Mouse (Mus musculus): Measurements from ENCODE around the gene Gm20388. TPM values are rescaled to one million over a fixed set of nuclear protein-coding genes. Genes with fewer than 3 reads are reported as not detected.

The Gm20388 gene
- total RNA-seq, 1 experiment from 2014 or later = 18.4 TPM

- ATAC-seq (replicated peaks in 1 of 2; ENCODE audit: insufficient read depth in 1 of 2, low FRiP score in 2 of 2, low TSS enrichment in 1 of 2, low read depth in 1 of 2, poor library complexity in 2 of 2, severe bottlenecking in 2 of 2) = no peak
Measured at GRCm38 (mm10) chr8:122769251-122770058, 2858.8 kb downstream of the Gm20388 start.

- no peak; a peak in 1 of 4 replicates for ATAC-seq (replicated peaks in 1 of 2; ENCODE audit: insufficient read depth in 1 of 2, low FRiP score in 2 of 2, low TSS enrichment in 1 of 2, low read depth in 1 of 2, poor library complexity in 2 of 2, severe bottlenecking in 2 of 2)
Measured at GRCm38 (mm10) chr8:122772431-122773060, 2861.9 kb downstream of the Gm20388 start.

DNA sequence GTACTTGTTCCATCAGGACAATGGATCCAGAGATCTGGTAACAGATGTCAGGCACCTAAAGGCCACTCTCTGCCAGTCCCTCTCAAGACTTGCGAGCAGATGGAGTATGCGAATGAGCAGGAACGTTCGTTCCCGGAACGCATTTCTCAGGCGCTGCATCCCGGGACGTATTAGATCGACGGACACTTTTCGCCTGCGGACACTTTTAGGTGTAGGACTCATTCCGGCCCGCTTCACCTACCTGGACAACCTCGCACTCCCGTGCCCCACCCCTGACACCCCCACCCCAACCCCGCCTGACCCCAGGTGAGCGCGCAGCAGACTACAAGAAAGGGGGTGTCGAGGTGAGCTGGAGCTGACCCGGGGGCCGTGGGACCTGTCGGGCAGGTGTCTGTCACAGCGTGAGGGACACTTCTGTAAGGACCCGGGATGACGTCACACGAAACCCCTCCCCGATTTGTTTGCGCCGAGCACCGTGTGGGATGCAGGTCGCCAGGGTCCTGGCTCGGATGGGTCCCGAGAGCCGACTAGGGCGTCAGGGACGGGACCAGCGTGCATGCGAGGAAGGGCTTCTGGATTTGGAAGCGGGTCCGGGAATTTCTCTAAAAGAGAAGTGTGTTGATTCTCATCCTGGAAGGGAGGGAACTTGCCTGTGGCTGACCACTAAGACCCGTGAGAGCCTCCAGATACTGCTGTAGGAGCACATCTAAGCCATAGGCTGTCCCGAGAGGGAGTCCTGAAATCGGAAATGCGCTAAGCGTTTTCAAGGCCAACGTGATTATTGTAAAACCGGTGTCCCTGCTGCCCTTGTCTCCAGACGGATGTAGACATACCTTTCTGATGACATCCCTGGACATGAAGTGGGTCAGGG is 2864.9 kb downstream of the Gm20388 start, which contains the start of gene Acsf3:
Gene Acsf3 (plus strand): TSS at position 202 of the 871 bp plus-strand sequence.
- ATAC-seq (replicated peaks in 1 of 2; ENCODE audit: insufficient read depth in 1 of 2, low FRiP score in 2 of 2, low TSS enrichment in 1 of 2, low read depth in 1 of 2, poor library complexity in 2 of 2, severe bottlenecking in 2 of 2) = peak; percentile 47 to 57

GRCm38 (mm10) chr8:122777701-122778100 is 2867.1 kb downstream of the Gm20388 start:
- ATAC-seq (replicated peaks in 1 of 2; ENCODE audit: insufficient read depth in 1 of 2, low FRiP score in 2 of 2, low TSS enrichment in 1 of 2, low read depth in 1 of 2, poor library complexity in 2 of 2, severe bottlenecking in 2 of 2) = no peak

DNA sequence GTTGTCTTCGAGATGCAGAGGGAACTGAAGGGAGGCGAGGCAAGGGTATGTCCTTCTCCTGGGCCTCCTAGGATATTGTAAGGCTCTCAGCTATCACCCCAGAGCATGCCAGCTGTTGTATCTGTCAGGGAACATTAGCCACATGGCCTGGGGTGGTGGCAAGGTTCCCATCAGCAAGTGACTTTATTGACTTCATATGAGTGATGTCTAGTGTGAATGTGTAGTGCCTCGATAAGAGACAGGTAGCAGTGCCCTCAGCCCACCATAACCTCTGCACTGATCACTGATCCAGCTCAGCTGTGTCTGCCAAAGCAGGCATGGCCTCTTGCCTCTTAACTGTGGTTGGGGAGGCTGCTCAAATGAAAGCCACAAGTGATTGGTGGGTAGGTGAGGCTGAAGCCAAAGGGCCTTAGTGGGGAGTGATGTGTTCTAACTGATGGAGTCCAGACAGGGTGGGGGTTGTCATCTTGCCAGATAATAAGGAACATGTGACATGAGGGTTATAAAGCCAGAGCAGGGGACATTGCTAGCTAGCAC is 2868.1 kb downstream of the Gm20388 start:
- ATAC-seq (replicated peaks in 1 of 2; ENCODE audit: insufficient read depth in 1 of 2, low FRiP score in 2 of 2, low TSS enrichment in 1 of 2, low read depth in 1 of 2, poor library complexity in 2 of 2, severe bottlenecking in 2 of 2) = no peak

DNA sequence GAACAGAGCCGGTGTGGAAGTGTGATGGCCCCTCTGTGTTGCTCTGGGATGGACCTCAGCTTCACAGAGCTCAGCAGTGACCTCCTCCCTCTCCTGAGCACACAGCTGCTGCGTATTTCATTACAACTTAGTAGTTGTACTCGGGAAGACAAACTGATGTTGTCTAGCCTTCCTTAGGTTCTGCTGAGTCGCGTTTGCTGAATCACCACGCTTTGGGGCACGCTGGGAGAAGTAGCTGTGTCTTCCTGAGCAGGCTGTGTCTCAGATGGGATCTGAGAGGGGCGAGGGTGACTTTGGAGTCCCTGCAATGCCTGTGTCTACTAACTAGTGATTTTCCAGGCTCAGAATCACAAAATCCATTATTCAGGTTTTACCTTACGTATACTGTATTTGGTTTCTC is 2868.6 kb downstream of the Gm20388 start:
- no peak for ATAC-seq (replicated peaks in 1 of 2; ENCODE audit: insufficient read depth in 1 of 2, low FRiP score in 2 of 2, low TSS enrichment in 1 of 2, low read depth in 1 of 2, poor library complexity in 2 of 2, severe bottlenecking in 2 of 2)

DNA sequence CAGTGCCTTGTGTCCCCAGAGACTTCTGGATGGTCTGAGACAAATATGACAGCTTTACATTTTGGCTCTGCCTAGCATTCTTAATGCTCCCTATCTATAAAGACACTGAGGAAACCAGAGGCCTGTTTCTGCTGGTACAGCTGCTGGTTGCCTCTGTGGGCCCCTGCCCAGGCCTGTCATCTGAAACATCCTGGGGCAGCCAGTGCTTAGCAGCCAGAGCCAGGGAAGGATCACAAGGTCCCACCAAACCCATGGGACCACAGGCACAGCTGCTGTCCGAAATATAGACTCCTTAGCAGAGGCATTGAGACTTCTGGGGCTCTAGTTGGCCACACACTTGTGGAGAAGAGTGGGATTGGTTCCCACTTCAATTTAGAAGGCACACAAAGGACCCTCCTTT is 2874.1 kb downstream of the Gm20388 start:
- no peak for ATAC-seq (replicated peaks in 1 of 2; ENCODE audit: insufficient read depth in 1 of 2, low FRiP score in 2 of 2, low TSS enrichment in 1 of 2, low read depth in 1 of 2, poor library complexity in 2 of 2, severe bottlenecking in 2 of 2)

DNA sequence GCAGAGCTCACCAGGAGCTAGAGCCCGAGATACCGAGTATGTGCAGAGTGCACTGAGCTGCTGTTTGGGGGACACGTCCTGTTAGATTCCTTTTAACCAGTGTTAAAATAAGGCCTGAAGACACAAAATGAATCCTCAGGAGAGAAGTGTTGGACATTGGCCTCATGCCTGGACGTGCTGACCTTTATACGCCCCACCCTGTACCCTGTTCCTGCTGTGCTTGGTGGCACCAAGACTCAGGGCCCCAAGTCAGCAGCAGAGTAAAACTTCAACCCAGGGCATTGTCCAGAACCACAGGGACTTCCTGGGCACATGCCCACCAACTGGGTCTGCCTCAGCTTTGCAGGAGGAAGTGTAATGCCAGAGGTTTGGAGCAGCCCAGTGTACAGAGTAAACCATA is 2879.2 kb downstream of the Gm20388 start:
- no peak for ATAC-seq (replicated peaks in 1 of 2; ENCODE audit: insufficient read depth in 1 of 2, low FRiP score in 2 of 2, low TSS enrichment in 1 of 2, low read depth in 1 of 2, poor library complexity in 2 of 2, severe bottlenecking in 2 of 2)

- ATAC-seq (replicated peaks in 1 of 2; ENCODE audit: insufficient read depth in 1 of 2, low FRiP score in 2 of 2, low TSS enrichment in 1 of 2, low read depth in 1 of 2, poor library complexity in 2 of 2, severe bottlenecking in 2 of 2) = no peak
Measured at GRCm38 (mm10) chr8:122793375-122794174, 2882.9 kb downstream of the Gm20388 start.

GRCm38 (mm10) chr8:122794175-122794454 is 2883.5 kb downstream of the Gm20388 start:
- ATAC-seq (replicated peaks in 1 of 2; ENCODE audit: insufficient read depth in 1 of 2, low FRiP score in 2 of 2, low TSS enrichment in 1 of 2, low read depth in 1 of 2, poor library complexity in 2 of 2, severe bottlenecking in 2 of 2) = no peak

DNA sequence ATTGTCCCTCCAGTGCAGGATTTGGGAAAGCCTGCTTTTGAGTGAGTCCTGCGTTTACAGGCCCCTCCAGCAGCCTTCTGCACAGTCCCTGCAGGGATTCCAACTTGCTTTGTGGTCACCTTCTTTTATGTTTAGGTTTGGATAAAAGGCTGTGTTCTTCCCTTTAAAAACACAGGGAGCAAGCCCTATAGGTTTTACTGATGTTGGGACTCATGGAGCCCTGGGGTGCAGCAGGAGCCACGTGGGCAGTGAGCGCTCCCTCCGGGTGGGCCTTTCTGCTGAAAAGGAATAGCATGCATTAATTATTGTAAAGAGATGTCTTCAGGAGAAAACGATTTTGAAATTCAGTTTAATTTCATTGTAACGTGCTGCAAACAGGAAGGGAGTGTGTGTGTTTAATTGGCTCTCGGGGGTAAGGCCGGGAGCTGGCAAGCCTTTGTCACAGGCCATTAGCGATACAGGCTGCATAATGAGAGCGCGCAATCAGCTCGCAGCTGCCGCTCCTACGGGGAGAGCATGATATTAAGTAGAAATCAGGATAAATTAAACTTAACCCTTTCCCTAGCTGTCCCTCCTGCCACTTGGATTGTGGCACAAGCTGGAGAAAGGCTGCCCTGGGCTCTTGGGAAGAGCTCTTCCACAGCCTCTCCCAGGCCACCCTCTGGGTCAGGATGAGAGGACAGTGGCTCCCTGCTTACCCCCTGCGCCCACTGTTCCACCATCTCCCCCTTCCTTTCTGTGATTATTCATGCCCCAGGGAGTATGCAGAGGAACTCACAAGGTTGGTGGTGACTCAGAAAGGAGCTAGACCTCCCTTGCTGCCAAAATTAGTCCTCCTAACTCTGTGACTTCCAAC is 2893.5 kb downstream of the Gm20388 start:
- ATAC-seq (replicated peaks in 1 of 2; ENCODE audit: insufficient read depth in 1 of 2, low FRiP score in 2 of 2, low TSS enrichment in 1 of 2, low read depth in 1 of 2, poor library complexity in 2 of 2, severe bottlenecking in 2 of 2) = no peak

DNA sequence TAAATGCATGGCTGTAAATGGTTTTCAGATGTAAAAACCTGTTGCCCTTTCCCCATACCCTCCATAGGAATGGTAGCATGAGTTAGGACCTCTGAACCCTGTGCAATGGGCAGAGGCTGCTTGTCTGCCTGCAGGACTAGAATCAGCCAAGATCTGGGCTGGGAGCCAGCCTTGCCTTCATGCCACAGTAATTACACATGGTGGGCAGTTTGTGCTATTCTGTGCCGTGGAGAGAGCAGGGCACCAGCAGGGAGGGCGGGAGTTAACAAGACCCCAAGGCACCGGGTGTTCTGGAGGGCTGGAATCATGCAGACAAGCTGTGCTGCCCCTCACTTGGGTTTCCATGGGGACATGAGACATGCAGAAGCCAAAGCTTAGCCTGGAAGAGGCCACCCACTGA is 2894.7 kb downstream of the Gm20388 start:
- no peak for ATAC-seq (replicated peaks in 1 of 2; ENCODE audit: insufficient read depth in 1 of 2, low FRiP score in 2 of 2, low TSS enrichment in 1 of 2, low read depth in 1 of 2, poor library complexity in 2 of 2, severe bottlenecking in 2 of 2)

DNA sequence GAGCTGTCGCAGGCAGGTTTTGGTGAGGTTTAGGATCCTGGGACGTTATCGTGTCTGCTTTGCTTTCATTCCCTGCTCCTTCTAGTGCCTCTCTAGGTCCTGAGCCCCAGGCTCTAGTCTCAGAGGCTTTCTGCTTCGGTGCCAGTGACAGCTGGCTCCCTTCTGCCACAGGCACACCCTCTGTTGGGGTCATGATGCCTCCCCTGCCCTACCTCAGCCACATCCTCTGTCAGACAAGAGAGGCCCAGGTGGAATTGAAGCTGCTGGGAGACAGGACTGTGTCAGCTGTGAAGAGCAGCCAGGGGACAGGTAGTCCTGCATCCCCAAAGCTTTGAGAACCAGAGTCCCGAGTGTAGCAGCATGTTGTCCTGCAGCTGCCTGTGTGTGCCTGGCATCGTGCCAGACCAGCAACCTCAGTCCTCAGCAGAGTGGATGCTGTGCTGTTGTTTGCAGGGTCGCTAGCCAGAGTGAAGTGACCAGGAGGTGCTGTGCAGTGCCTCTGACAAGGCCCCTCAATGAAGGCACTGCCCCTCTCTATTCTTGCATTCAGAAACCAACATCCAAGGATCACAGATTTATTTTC is 2896.4 kb downstream of the Gm20388 start:
- no peak for ATAC-seq (replicated peaks in 1 of 2; ENCODE audit: insufficient read depth in 1 of 2, low FRiP score in 2 of 2, low TSS enrichment in 1 of 2, low read depth in 1 of 2, poor library complexity in 2 of 2, severe bottlenecking in 2 of 2)

DNA sequence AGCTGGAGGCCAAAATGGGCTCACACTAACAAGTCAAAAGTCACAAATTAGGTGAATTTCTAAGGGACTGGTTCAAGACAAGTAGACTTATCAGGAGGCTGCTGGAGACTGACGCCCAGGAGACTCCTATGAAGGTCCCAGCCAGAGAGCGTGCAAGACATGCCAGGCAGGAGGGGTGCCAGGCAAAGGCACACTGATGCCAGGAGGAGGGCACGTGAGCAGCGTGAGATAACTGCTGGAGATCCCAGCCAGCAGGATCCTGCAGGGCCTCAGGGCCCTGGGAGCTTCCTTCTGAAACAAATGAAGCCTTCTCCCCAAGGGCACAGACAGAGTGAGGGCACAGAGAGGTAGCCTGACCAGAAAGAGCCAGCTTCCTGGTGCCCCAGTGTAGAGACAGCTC is 2897.3 kb downstream of the Gm20388 start:
- no peak for ATAC-seq (replicated peaks in 1 of 2; ENCODE audit: insufficient read depth in 1 of 2, low FRiP score in 2 of 2, low TSS enrichment in 1 of 2, low read depth in 1 of 2, poor library complexity in 2 of 2, severe bottlenecking in 2 of 2)

- no peak for ATAC-seq (replicated peaks in 1 of 2; ENCODE audit: insufficient read depth in 1 of 2, low FRiP score in 2 of 2, low TSS enrichment in 1 of 2, low read depth in 1 of 2, poor library complexity in 2 of 2, severe bottlenecking in 2 of 2)
Measured at GRCm38 (mm10) chr8:122810376-122810775, 2899.7 kb downstream of the Gm20388 start.

GRCm38 (mm10) chr8:122811870-122812494 is 2901.3 kb downstream of the Gm20388 start:
- ATAC-seq (replicated peaks in 1 of 2; ENCODE audit: insufficient read depth in 1 of 2, low FRiP score in 2 of 2, low TSS enrichment in 1 of 2, low read depth in 1 of 2, poor library complexity in 2 of 2, severe bottlenecking in 2 of 2) = no peak
